Mouse (Mus musculus): ENCODE data around the gene Gm9857. TPM values are rescaled to one million over a fixed set of nuclear protein-coding genes. Genes with fewer than 3 reads are reported as not detected.
A peak's percentile ranks its signal among the peaks of the same experiment; 100 is the strongest.

Gene Gm9857
- polyA plus RNA-seq (2015; fragmentation: Nextera tagmentation; extraction: Ambion mirVana): not detected in 2 replicates

DNA sequence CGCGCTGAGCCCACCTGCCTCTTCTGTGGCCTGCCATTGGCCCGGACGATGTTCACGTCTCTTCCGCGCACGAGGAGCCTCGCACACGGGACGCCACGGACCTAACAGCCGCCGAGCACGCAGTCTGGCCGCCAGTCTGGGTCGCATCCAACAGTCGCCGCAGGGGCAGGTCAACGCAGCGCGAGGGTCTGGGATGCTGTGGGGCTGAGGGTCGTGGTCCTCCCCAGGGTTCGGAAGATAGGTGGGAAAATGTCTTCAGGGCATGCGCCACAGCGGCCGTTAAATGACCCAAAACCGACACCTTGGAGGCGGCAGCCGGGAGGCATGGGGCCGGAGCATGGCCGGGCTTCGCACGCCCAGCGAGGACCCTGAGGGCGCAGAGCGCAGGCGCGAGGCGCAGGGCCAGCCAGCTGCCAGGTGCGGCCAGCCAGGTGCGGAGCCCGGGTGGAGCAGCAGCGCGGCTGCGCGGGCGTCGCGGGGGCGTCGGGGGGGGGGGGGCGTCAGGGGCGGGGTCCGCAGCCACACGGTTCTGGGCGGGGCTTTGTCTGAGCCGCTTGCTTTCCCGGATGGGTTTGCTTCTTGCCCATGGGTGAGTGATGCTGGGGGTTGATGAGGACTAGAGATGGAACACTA, at the start of gene Gm9857:
Gene Gm9857 (minus strand): TSS at position 445 of the 633 bp plus-strand sequence.
- H3K4me3 ChIP-seq (ENCODE audit: low read depth, low read length): peak within 1 kb of the TSS; percentile 24; the same call in 1 of the 2 replicates
- H3K9me3 ChIP-seq (replicated peaks; ENCODE audit: control insufficient read depth, low read length): no peaks in the 10 kb centered on the region
- ATAC-seq (ENCODE audit: low read depth): no peak
- no peaks in the 10 kb centered on the region for H3K36me3 ChIP-seq (ENCODE audit: control insufficient read depth, insufficient read depth)
- no peak within 1 kb of the TSS for H3K9ac ChIP-seq (ENCODE audit: low read depth, low read length)
- H3K4me1 ChIP-seq (ENCODE audit: control insufficient read depth, low read depth, low read length): no peaks in the 10 kb centered on the region
- no peaks in the 10 kb centered on the region for H3K27me3 ChIP-seq (ENCODE audit: control insufficient read depth, insufficient read depth, low read depth, low read length)
- whole genome bisulfite sequencing (ENCODE audit: insufficient replicate concordance): 54% methylated on average over 56 of the region's 59 CpGs
- peak within 1 kb of the TSS; percentile 20; the same call in 1 of the 2 replicates for H3K4me2 ChIP-seq (ENCODE audit: low read depth, low read length)
- no peak within 1 kb of the TSS for H3K27ac ChIP-seq (ENCODE audit: low read length)

DNA sequence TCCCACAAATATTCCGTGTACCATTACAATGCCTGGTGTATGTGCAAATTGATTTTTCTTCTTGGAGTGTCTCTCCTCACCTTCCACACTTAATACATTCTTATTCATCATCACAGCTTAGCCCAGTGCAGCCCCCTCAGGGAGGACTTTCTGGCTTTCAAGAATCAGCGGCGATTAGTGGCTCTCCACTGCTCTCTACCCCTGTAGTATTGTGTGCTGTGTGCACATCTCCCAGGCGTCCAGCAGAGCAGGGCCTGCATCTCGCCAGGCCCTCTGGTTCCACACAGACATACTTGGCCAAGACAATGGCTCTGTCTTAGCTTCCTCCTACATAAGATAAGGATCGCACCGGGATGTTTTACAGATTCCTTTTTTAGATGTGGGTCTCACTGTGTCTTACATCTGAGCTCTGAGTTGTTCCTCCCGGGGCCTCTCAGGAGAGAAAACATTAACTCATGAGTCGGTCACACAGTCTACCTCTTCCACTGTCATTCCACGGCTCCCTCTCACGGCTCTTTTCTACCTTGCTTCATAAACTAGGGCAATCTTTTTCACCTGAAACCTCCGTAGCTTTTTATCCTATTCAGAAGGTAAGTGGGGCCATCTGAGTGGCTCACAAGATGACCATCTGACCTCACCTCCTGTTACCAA, 46.9 kb upstream of the Gm9857 start:
- 57% methylated on average over 12 of the region's 12 CpGs for WGBS (ENCODE audit: insufficient replicate concordance)
- ATAC-seq (ENCODE audit: low read depth): no peak
- Histone ChIP-seq H3K4me3 (ENCODE audit: low read depth, low read length) (no peak overlapping the region), H3K9me3 (replicated peaks; ENCODE audit: control insufficient read depth, low read length) (no peaks in the 10 kb centered on the region), H3K9ac (ENCODE audit: low read depth, low read length) (no peak overlapping the region), H3K36me3 (ENCODE audit: control insufficient read depth, insufficient read depth) (no peaks in the 10 kb centered on the region), H3K4me1 (ENCODE audit: control insufficient read depth, low read depth, low read length) (peaks cover 9% of the 10 kb centered on the region), H3K27ac (ENCODE audit: low read length) (no peak overlapping the region), H3K4me2 (ENCODE audit: low read depth, low read length) (no peak overlapping the region), H3K27me3 (ENCODE audit: control insufficient read depth, insufficient read depth, low read depth, low read length) (no peaks in the 10 kb centered on the region)

DNA sequence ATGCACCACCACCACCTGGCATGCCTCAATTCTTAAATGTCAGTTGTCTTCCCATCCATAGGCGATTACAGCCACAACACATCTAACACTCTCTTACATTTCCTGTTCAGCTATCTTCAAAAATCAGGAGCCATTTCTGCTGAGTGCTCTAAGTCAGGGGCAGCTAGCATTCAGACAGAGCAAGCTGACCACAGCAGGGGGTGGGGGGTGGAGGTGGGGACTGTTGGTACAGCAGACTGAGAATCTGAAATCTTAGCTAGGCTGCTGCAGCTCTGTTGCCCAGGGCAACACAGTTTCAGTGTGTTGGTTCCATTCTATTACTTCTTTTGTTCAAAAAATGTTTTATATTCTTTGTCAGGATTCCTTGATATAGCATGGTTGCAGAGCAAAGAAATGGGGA, 46.3 kb upstream of the Gm9857 start:
- no peak overlapping the region for H3K4me2 ChIP-seq (ENCODE audit: low read depth, low read length)
- H3K9ac ChIP-seq (ENCODE audit: low read depth, low read length): no peak overlapping the region
- WGBS (ENCODE audit: insufficient replicate concordance): 33% methylated on average over 1 of the region's 1 CpGs
- H3K9me3 ChIP-seq (replicated peaks; ENCODE audit: control insufficient read depth, low read length): no peaks in the 10 kb centered on the region
- no peak overlapping the region for H3K4me3 ChIP-seq (ENCODE audit: low read depth, low read length)
- peaks cover 9% of the 10 kb centered on the region for H3K4me1 ChIP-seq (ENCODE audit: control insufficient read depth, low read depth, low read length)
- H3K27ac ChIP-seq (ENCODE audit: low read length): no peak overlapping the region
- no peak for ATAC-seq (ENCODE audit: low read depth)
- H3K27me3 ChIP-seq (ENCODE audit: control insufficient read depth, insufficient read depth, low read depth, low read length): no peaks in the 10 kb centered on the region
- no peaks in the 10 kb centered on the region for H3K36me3 ChIP-seq (ENCODE audit: control insufficient read depth, insufficient read depth)

DNA sequence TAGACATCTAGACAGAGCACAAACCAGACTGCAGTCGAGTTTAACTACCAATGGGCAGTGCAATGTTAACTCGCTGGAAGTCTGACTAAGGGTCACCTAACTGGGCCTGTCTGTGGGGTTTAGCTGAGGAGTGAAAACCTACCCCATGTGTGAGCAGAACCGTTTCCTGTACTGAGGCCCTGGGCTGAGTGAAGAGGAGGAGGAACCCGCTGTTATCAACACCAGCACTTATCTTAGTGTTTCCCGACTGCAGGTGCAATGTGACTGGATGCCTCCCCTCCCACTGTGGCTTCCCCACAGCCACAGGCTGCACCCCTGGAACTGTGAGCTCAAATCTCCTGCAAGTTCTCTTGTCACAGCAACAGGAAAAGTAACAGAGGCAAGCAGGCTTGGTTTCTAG, 43.7 kb upstream of the Gm9857 start:
- no peaks in the 10 kb centered on the region for H3K36me3 ChIP-seq (ENCODE audit: control insufficient read depth, insufficient read depth)
- no peaks in the 10 kb centered on the region for H3K27me3 ChIP-seq (ENCODE audit: control insufficient read depth, insufficient read depth, low read depth, low read length)
- H3K4me2 ChIP-seq (ENCODE audit: low read depth, low read length): no peak overlapping the region
- H3K27ac ChIP-seq (ENCODE audit: low read length): no peak overlapping the region
- no peak overlapping the region for H3K4me3 ChIP-seq (ENCODE audit: low read depth, low read length)
- 8% methylated on average over 5 of the region's 5 CpGs for WGBS (ENCODE audit: insufficient replicate concordance)
- no peak overlapping the region for H3K9ac ChIP-seq (ENCODE audit: low read depth, low read length)
- peaks cover 9% of the 10 kb centered on the region for H3K4me1 ChIP-seq (ENCODE audit: control insufficient read depth, low read depth, low read length)
- H3K9me3 ChIP-seq (replicated peaks; ENCODE audit: control insufficient read depth, low read length): no peaks in the 10 kb centered on the region
- peak; percentile 75 for ATAC-seq (ENCODE audit: low read depth)

DNA sequence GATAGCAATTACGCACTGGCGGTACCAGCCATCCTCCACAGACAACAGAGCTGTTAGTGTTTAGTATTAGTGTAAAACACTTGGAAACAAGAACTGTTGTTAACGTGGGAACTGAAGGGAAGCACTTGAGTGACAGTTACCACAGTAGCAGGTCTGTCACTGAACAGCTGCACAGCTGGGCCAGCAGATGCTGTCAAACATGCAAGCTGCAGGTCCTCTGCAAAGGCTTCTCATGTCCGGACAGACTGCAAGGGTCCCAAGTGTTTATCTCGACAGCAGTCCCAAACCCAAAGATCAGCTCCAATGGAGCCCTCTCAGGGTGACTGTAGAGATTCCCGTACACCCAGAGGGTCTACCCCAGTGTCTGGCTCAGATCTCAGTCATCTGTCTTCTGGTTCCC, 41.7 kb upstream of the Gm9857 start:
- WGBS (ENCODE audit: insufficient replicate concordance): 40% methylated on average over 6 of the region's 6 CpGs
- Histone ChIP-seq H3K27me3 (ENCODE audit: control insufficient read depth, insufficient read depth, low read depth, low read length) (no peaks in the 10 kb centered on the region), H3K9me3 (replicated peaks; ENCODE audit: control insufficient read depth, low read length) (no peaks in the 10 kb centered on the region), H3K27ac (ENCODE audit: low read length) (no peak overlapping the region), H3K4me1 (ENCODE audit: control insufficient read depth, low read depth, low read length) (peaks cover 9% of the 10 kb centered on the region), H3K4me3 (ENCODE audit: low read depth, low read length) (no peak overlapping the region), H3K4me2 (ENCODE audit: low read depth, low read length) (no peak overlapping the region), H3K9ac (ENCODE audit: low read depth, low read length) (no peak overlapping the region), H3K36me3 (ENCODE audit: control insufficient read depth, insufficient read depth) (no peaks in the 10 kb centered on the region)
- ATAC-seq (ENCODE audit: low read depth): no peak

DNA sequence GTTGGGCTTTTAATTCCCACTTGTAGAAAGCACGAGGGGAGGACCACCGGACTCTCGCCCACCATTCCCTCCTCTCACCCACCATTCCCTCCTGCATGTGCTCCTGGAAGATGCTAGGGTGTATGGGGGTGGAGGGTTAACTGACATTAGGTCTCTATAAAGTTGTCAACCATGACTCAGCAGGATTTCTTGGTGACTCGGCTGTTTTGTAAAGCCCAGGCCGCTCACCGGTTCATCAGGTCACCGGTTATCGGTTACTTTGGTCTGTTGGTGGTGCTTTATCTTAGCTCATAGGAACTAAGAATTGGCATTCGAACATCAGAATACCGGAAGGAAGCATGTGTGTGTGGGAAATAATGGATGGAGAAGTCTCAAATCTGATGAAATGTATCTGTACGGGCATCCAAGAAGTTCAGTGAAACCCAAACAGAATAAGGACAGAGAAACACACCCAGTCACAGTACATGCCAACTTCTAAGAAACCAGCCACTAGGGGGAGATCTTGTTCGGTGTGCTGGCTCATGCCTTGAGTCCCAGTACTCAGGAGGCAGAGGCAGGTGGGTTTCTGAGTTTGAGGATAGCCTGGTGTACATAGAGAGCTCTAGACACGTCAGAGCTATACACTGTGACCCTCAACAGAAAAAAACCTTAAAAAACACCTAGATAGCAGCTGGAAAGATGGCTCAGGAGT, 37.2 kb upstream of the Gm9857 start:
- Histone ChIP-seq H3K4me3 (ENCODE audit: low read depth, low read length) (no peak overlapping the region), H3K36me3 (ENCODE audit: control insufficient read depth, insufficient read depth) (no peaks in the 10 kb centered on the region), H3K4me1 (ENCODE audit: control insufficient read depth, low read depth, low read length) (no peaks in the 10 kb centered on the region), H3K4me2 (ENCODE audit: low read depth, low read length) (no peak overlapping the region), H3K9me3 (replicated peaks; ENCODE audit: control insufficient read depth, low read length) (no peaks in the 10 kb centered on the region), H3K27me3 (ENCODE audit: control insufficient read depth, insufficient read depth, low read depth, low read length) (no peaks in the 10 kb centered on the region), H3K27ac (ENCODE audit: low read length) (no peak overlapping the region), H3K9ac (ENCODE audit: low read depth, low read length) (no peak overlapping the region)
- no peak for ATAC-seq (ENCODE audit: low read depth)
- 77% methylated on average over 13 of the region's 13 CpGs for WGBS (ENCODE audit: insufficient replicate concordance)

DNA sequence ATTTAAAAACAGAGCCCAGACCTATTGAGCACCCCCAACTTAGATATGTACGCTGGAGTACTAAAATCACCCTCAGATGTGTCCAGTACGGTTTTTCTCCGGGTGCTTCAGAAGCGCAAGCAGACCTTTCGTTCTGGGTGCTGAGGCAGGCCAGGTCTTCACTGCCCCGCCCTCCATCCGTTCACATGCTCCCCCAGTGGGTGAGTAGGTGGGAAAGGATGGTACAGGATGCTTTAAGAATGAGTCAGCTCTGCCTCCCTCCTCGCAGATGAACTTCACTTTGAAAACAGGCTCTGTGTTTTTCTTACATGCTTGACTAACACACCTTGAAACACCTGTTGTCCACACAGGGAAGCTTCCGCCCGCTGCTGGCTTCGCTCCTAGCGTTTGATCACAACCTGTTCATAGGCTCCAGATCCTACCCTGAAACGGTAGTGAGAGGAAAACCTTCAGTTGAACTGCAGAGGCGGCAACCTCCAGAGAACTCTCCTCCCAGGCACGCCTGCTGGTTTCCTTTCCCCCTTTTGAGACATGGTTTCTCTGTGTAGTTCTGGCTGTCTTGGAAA, 34.8 kb upstream of the Gm9857 start:
- H3K27ac ChIP-seq (ENCODE audit: low read length): no peak overlapping the region
- H3K27me3 ChIP-seq (ENCODE audit: control insufficient read depth, insufficient read depth, low read depth, low read length): no peaks in the 10 kb centered on the region
- H3K9ac ChIP-seq (ENCODE audit: low read depth, low read length): no peak overlapping the region
- no peak overlapping the region for H3K4me3 ChIP-seq (ENCODE audit: low read depth, low read length)
- ATAC-seq (ENCODE audit: low read depth): no peak
- 73% methylated on average over 15 of the region's 15 CpGs for WGBS (ENCODE audit: insufficient replicate concordance)
- no peaks in the 10 kb centered on the region for H3K36me3 ChIP-seq (ENCODE audit: control insufficient read depth, insufficient read depth)
- H3K4me2 ChIP-seq (ENCODE audit: low read depth, low read length): no peak overlapping the region
- no peaks in the 10 kb centered on the region for H3K4me1 ChIP-seq (ENCODE audit: control insufficient read depth, low read depth, low read length)
- no peaks in the 10 kb centered on the region for H3K9me3 ChIP-seq (replicated peaks; ENCODE audit: control insufficient read depth, low read length)

DNA sequence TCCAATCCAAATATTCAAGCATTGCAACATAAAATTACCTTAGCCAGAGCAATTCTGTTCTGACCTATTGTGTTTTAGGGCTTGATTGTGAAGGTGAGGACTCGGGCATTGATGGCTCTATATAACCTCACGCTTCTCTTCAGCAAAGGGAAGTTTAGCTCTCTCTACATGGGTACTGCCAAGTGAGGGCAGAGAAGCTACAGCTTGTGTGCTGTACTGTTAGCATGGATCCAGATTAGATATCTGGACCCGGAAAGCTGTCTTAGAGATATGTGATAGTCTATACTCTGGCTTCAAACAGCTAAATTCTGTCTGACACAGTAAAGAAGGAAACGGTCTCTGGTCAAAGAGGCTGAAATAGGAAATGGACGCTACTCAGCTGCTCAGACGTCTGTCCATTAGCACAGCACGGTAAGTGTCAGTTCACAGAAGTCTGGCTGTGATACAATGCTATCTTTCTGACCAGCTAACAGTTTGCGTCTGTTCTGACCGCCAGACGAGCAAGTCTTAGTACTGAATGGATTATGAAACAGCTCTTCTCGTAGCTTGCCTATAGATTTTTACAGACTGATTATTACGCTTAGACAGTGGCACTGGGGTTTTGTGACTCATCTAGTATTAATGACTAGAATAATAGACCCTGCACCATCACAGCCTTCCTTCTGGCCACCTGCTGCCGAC, 33.9 kb upstream of the Gm9857 start:
- 33% methylated on average over 13 of the region's 13 CpGs for WGBS (ENCODE audit: insufficient replicate concordance)
- H3K9me3 ChIP-seq (replicated peaks; ENCODE audit: control insufficient read depth, low read length): no peaks in the 10 kb centered on the region
- H3K27ac ChIP-seq (ENCODE audit: low read length): no peak overlapping the region
- H3K27me3 ChIP-seq (ENCODE audit: control insufficient read depth, insufficient read depth, low read depth, low read length): no peaks in the 10 kb centered on the region
- H3K9ac ChIP-seq (ENCODE audit: low read depth, low read length): no peak overlapping the region
- H3K36me3 ChIP-seq (ENCODE audit: control insufficient read depth, insufficient read depth): no peaks in the 10 kb centered on the region
- H3K4me1 ChIP-seq (ENCODE audit: control insufficient read depth, low read depth, low read length): no peaks in the 10 kb centered on the region
- H3K4me2 ChIP-seq (ENCODE audit: low read depth, low read length): 0 out of 2 replicates have a peak overlapping the region, but pooled peaks have one; percentile 6
- H3K4me3 ChIP-seq (ENCODE audit: low read depth, low read length): no peak overlapping the region
- ATAC-seq (ENCODE audit: low read depth): peak; percentile 55

All from liver, embryonic 16.5 days (tissue).